Mouse (Mus musculus): ENCODE measurements at regions not wholly inside any gene's neighbourhood (a gene's known extent, or its start where the extent isn't known, plus 50 kb on each side); places are given as distances from the start of the nearest gene placed in this dataset.

DNA sequence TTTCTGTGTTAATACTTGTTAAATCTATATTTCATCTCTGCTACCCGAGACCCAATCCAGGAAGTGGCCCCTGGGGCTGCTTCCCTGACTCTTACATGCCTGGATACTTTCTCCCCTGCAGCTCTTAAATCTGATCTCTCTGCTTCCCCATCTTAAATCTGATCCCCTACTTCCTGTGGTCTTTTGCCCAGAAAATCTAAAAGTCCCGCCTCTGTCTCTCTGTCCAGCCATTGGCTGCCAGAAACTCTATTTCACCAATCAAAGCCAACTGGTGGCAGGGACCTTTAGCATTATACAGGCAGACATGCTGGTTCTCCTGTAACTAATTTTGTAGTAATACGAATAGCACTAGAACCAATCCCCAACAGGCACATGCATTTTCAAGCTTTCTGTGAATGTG, 59.0 kb upstream of the Ccdc91 start:
- CTCF ChIA-PET = no interaction called here

GRCm38 (mm10) chr6:147413713-147414112, 61.9 kb upstream of the Ccdc91 start:
- CTCF ChIA-PET = no interaction called here

DNA sequence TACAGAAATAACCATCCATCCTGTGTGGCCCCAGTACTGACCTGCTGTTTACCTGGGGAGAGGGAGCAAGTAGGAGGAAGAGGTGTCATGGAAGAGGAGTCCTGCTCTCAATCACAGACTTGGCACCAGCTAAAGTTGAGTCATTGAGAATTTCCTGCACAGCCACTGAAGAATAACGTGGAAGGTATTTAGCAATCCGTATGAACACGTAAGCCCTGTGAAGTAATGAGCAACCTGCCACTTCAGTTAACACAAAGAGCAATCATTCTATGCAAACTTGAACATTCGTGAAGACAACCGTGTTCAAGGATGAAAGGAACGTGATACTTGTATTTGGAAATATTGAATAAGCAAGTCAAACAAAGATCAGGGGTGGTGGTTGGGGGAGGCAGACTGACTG, 77.6 kb upstream of the Ccdc91 start:
- CTCF ChIA-PET = no interaction called here

DNA sequence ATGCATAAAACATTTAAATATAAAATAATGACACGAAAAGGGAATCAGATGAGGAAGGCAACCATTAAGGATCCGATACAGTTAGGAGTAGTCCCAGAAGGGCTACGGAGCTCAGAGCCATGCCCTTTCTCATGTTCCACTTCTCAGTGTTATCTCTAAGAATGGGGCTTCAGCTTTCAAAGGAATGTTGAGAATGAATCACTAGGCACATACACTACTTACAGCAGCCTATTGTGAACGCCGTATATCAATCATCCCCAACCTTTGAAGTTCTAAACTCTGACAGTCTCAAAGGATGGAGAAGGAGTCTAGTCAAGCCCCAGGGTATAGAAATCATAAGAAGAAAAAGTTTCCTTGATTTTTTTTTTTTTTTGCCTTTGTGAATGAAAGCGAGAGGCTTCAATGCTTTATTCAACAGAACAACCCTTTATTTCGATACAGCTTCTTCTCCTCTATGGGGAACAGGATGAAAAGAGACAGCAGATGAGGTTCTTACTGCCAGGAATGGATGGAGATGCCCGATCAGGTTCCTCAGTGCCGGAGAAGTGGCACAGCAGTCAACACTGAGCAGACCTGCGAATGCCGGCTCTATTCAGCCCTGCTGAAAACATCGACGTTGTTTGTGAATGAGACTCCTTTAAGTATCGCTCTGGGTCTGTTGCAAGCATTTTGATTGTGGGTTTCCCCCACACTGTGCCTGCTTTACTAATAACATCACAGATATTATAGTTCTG, 84.0 kb upstream of the Ccdc91 start:
- CTCF ChIA-PET = no interaction called here

- CTCF ChIA-PET = no interaction called here
These were observed 85.1 kb upstream of the Ccdc91 start for GRCm38 (mm10) chr6:147390499-147390898.

DNA sequence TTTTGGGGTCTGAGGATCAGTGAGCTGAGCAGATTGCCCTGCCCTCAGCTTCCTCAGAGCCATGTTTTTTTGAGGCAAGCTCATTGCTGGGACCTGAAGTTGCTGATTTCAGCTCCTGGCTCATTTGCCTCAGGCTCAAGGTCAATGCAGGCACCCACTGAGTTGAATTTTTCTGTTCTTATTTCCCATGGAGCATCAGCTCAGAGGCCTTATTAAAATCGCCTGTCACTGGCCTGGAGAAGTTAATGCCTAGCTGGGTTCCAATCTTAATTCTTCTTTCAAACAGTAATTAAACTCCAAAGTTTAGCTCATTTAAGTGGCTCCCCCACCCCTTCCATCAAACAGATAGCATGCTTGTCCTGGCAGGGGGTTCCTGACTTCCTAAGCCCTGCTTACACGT, 86.9 kb upstream of the Ccdc91 start:
- CTCF ChIA-PET = no interaction called here

- CTCF ChIA-PET = no interaction called here
These were observed 90.0 kb upstream of the Ccdc91 start for GRCm38 (mm10) chr6:147385606-147386005.

DNA sequence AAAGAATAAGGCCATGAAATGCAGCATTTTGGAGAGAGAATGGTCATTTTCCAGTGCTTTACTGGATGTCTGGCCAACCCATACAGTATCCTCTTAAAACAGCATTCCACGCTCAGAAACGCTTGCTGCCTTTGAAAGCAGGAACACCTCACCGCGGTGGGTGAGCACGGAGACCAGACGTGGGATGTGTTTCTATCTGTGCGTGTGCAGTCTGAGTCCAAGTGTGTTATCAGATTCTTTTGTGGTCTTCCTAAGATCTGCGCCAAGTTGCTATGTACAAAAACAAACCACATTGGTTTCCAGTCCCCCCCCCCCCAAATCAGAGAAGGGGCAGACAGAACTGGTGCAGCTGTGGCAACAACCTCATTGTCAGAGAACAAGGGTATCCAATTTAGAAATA, 95.1 kb upstream of the Ccdc91 start:
- CTCF ChIA-PET = no interaction called here

GRCm38 (mm10) chr6:147377679-147378078, 97.9 kb upstream of the Ccdc91 start:
- CTCF ChIA-PET = no interaction called here

- CTCF ChIA-PET = no interaction called here
These were observed 103.9 kb upstream of the Ccdc91 start for GRCm38 (mm10) chr6:147371737-147372136.

DNA sequence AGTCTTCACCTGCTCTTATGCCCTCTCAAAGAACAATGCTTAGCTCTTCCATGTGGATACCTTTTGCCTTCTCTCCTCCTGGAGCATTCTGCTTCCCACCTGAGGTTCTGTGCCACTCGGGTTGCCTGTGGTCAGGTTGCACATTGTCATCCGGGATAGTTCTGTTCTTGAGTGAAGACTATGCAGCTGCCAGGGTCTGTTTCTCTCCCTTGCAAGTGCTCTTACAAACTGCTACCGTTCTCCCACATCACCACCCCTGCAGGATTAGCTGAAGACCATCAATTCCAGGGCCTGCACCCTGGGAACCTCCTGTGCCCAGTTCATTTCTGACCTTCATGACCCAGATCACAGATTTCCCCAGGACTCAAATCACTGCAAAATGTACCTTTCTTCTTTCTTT, 104.3 kb upstream of the Ccdc91 start:
- CTCF ChIA-PET = no interaction called here

DNA sequence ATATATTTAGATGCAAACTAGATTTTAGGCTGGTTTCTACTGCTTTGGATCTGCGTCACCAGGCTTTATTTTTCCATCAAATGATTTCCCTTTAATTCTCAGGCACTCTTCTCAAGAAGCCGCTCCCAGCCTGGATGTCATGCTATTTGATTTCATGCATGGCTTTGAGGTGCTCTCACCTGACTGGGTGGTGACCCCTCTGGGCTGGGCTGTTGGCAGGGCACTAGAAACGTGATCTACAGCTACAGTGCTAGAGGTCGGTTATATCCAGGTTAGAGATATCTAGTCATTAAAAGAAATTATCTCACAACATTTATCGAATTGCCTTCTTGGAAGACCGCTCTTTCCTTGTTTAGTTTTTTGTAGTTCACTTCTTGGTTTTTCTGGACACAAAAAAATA, 98.9 kb upstream of the Pthlh start:
- CTCF ChIA-PET = no interaction called here

DNA sequence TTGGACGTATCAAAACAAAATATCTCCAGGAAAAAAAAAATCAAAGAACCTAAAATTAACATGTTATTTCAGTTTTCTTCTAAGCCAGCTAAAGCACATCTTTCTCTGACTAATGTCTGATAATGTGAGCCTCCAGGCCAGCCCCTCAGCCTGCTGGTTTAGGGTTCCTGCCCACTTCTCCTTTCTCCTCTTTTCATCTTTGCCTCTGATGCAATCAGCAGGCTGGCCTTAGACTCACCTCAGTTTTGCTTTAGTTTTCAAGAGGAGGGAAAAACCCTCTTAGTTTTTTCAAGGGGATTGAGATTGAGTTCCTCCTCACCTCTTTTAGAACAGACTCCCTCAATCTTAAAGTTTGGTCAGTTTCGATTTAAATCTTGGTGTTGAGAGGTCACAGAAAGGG, 93.0 kb upstream of the Pthlh start:
- CTCF ChIA-PET = no interaction called here

DNA sequence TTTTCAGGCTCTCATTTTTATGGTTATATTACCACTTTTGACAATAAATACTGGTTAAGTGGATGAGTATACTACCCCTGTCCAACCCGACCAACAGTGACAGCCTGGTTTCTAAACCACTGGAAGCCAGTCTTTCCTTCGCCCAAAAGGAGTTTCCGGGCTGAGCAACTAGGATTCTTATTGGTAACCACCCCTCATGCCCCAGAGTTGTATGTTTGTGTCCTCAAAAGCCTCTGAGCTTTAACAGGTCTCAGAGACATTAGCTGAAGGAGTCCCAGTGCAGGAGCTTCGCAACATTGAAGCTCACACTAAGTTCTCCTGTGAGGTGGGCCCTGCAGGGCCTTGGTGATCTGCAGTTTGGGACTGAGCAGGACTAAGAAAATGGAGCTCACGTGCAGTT, 92.6 kb upstream of the Pthlh start:
- CTCF ChIA-PET = no interaction called here

DNA sequence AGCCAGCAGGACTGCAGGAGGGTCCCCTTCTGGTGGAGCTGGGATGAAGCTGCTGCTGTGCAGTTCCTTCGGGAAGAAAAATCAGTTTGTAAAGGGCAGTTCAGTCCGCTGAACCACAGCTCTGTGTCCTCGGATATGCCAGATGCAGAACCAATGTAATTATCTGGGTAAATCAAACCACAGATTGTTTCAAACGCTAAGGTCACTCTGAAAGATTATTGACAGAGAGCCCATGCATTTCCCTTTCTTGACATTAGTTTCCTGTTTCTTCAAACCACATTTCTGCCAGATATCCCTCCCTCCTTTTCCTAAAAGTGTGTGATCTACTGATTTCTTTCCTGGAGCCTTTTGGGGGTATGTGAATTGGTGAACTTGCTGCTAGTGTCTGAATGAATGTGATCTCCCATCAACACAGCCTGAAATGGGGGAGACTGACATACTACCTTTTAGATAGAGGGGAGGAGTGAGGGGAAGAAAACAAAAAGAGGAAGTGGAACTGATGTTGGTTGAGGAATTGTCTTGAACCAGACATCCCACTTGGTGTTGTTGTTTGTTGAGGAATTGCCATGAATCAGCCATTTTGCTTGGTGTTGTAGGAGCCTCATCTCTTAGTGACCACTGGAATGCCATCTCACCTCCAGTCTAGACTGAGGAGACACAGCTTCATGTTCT, 85.7 kb upstream of the Pthlh start:
- CTCF ChIA-PET = no interaction called here

GRCm38 (mm10) chr6:147348621-147349020, 84.6 kb upstream of the Pthlh start:
- CTCF ChIA-PET = no interaction called here

DNA sequence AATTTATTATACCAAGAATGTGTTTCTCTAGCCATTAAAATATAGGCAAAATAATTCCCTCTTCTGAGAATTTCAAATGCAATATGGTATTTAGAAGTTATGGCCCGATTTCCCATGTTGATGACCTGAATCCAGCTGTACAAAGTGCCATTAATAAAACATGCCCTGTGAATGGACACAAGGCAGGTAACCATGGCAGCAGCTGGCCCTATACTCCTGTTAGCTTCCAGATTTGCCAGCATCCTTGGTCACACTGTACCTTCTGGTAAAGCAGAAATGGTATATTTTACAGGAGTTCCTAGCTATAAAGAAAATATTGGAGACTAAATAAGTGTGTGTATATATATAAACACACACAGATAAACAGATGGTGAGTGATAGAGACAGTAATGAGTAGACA, 77.1 kb upstream of the Pthlh start:
- CTCF ChIA-PET = no interaction called here

DNA sequence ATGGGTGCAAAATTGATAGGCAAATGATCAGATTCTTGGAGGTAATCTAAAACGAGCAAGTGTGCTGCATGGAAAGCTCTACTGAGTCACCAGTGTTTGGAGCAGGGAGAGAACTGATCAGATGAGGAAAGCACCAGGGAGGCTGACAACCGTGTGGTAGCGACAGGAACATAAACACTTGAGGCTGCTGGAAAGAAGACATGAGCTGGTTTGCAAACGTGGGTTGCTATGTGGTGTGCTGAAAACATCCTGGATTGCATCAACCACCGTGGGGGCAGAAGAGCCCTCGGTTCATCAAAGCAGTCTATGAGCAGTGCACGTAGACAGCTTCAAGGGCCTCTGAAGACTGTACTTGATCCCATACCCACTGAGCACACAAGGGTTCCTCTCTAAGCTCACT, 69.0 kb upstream of the Pthlh start:
- CTCF ChIA-PET = interaction anchor here (0.6 kb wide), 1 partner anchor 21 kb away, joined by 4 read pairs; no protein-coding TSS in a partner anchor

GRCm38 (mm10) chr6:147329201-147329600, 65.2 kb upstream of the Pthlh start:
- CTCF ChIA-PET = no interaction called here

- CTCF ChIA-PET = no interaction called here
These were observed 60.4 kb upstream of the Pthlh start for GRCm38 (mm10) chr6:147324336-147324735.

DNA sequence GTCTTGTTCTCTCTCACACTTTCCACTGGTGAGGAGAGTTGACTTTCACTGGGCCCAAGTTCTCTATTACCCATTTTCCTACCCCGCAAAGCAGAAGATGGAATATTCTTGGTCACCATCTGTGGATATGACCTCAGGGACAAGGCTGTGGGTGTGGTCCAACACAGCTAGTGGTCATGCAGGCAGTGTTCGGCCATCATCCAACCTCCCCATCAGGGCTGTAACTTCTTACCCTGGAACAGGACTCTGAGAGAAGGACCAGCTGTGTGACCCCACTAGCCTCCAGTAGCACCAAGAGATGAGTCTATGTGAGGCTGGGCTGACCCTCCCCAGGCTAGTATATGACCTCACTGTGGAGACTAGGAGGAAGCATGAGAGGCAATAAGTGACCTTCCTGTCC, 54.1 kb upstream of the Pthlh start:
- CTCF ChIA-PET = no interaction called here

DNA sequence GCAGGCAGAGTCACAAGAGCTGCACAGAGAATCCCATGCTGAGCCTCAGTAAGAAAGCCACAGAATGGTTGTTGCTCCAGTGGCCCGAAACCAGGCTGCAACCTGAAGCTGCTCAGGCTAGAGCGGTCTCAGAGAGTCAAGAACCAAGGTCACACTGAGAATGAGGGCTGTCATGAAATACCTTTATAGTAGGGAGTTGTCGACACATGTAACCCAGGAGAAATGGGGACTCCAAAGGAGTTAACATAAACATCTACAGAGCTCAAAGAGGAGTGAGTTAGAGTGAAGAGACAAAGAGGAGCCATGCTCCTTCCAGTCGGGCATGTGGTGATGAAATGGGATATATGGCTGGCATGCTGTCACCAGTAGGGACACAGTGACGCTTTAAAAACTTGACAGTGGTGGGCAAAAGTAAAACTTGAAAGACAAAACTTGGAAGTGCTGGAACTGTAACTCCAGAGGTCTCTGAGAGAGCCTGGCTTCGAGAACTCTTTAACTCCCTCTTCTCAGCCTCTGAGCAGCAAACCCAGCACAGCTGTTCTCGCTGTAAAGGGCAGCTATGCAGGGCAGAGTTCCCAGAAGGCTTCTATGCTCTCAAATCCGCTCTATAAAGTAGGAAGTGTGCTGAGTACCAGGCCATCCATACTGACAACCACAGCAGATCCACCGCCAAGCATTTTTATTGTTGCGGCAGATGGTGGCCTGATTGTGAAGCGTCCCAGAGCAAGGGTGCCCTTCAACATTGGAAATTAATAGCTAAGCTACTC, 52.9 kb upstream of the Pthlh start:
- CTCF ChIA-PET = no interaction called here

DNA sequence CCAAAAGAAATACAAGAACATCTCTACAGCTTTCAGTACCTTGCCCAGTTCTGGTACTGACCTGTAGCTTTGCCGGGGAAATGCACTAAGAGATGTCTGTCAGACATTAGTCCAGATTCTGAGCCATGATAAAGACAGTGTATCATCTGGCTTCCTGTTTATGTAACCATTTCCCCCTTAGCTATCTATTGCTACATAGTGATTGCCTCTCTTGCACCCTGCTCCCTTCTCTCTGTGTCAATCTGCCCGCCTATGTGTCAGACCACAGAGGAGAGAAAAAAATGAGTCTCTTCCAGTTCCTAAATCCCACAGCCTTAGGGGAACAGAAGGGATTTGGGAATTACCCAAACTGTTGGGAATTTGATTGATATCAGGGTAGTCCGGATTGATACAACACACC, 52.2 kb upstream of the Pthlh start:
- CTCF ChIA-PET = no interaction called here

Measured in spleen, embryonic (tissue).